Mouse (Mus musculus): ENCODE results near the gene Cbr2. TPM values are rescaled to one million over a fixed set of nuclear protein-coding genes. Genes with fewer than 3 reads are reported as not detected.

Gene Cbr2
- total and polyA plus RNA-seq, 3 experiments: not detected

- Histone ChIP-seq H3K36me3 (ENCODE audit: control insufficient read depth in 1 of 2, insufficient read depth in 2 of 2, low read length in 2 of 2) (no peaks in the 10 kb centered on the region), H3K27ac (ENCODE audit: control insufficient read depth, low read depth, low read length) (no peak overlapping the region)
- DNase-seq (ENCODE audit: low read depth, low spot score): no peak
Observed at GRCm38 (mm10) chr11:120689365-120689764, 42.5 kb downstream of the Cbr2 start.

GRCm38 (mm10) chr11:120686650-120687272 lies 45.2 kb downstream of the Cbr2 start:
- H3K9ac ChIP-seq (ENCODE audit: control insufficient read depth, low read depth, low read length, poor library complexity, severe bottlenecking): no peak overlapping the region
- no peak for DNase-seq (ENCODE audit: low read depth, low spot score)
- no peaks in the 10 kb centered on the region for H3K79me2 ChIP-seq (ENCODE audit: control insufficient read depth, insufficient read depth, low read length, poor library complexity)
- H3K36me3 ChIP-seq (ENCODE audit: control insufficient read depth in 1 of 2, insufficient read depth in 2 of 2, low read length in 2 of 2): no peaks in the 10 kb centered on the region
- H3K27me3 ChIP-seq (ENCODE audit: control insufficient read depth in 1 of 2, insufficient read depth in 2 of 2, low read length in 2 of 2): no peaks in the 10 kb centered on the region
- no peaks in the 10 kb centered on the region for H3K9me3 ChIP-seq (replicated peaks; ENCODE audit: insufficient read depth, low read length)
- TF ChIP-seq CHD2 (IDR thresholded peaks at IDR 0.05; ENCODE audit: low read length) (no peak), TAL1 (IDR thresholded peaks at IDR 0.05; ENCODE audit: low read length) (no peak), POLR2A (IDR thresholded peaks at IDR 0.05; ENCODE audit: control insufficient read depth in 1 of 2, insufficient read depth in 1 of 2, low read depth in 1 of 2, low read length in 2 of 2, poor library complexity in 1 of 2) (no peak), MAZ (IDR thresholded peaks at IDR 0.05; ENCODE audit: low read depth, low read length) (no peak), MYC (IDR thresholded peaks at IDR 0.05; ENCODE audit: low read depth, low read length) (no peak), TBP (IDR thresholded peaks at IDR 0.05; ENCODE audit: low read depth, low read length) (no peak), RAD21 (IDR thresholded peaks at IDR 0.05; ENCODE audit: low read depth, low read length) (no peak)
- H3K27ac ChIP-seq (ENCODE audit: control insufficient read depth, low read depth, low read length): no peak overlapping the region
- no peaks in the 10 kb centered on the region for H3K4me1 ChIP-seq (ENCODE audit: control insufficient read depth in 1 of 2, insufficient read depth in 2 of 2, low read length in 2 of 2)
- H3K4me3 ChIP-seq (ENCODE audit: control insufficient read depth in 1 of 2, insufficient read depth in 1 of 2, low read depth in 2 of 2, low read length in 2 of 2): no peak overlapping the region

More at GRCm38 (mm10) chr11:120689365-120689764, 42.5 kb downstream of the Cbr2 start:
- Histone ChIP-seq H3K27me3 (ENCODE audit: control insufficient read depth in 1 of 2, insufficient read depth in 2 of 2, low read length in 2 of 2) (no peaks in the 10 kb centered on the region), H3K79me2 (ENCODE audit: control insufficient read depth, insufficient read depth, low read length, poor library complexity) (no peaks in the 10 kb centered on the region), H3K9me3 (replicated peaks; ENCODE audit: insufficient read depth, low read length) (no peaks in the 10 kb centered on the region), H3K4me1 (ENCODE audit: control insufficient read depth in 1 of 2, insufficient read depth in 2 of 2, low read length in 2 of 2) (no peaks in the 10 kb centered on the region), H3K4me3 (ENCODE audit: control insufficient read depth in 1 of 2, insufficient read depth in 1 of 2, low read depth in 2 of 2, low read length in 2 of 2) (no peak overlapping the region), H3K9ac (ENCODE audit: control insufficient read depth, low read depth, low read length, poor library complexity, severe bottlenecking) (no peak overlapping the region)
- TF ChIP-seq SMC3 (IDR thresholded peaks at IDR 0.05; ENCODE audit: low read depth, low read length) (no peak), KAT2A (conservative IDR thresholded peaks at IDR 0.05; ENCODE audit: low read depth, low read length) (no peak), MAFK (IDR thresholded peaks at IDR 0.05; ENCODE audit: borderline replicate concordance, low read depth, low read length) (no peak), RCOR1 (IDR thresholded peaks at IDR 0.05; ENCODE audit: low read depth, low read length) (no peak), UBTF (IDR thresholded peaks at IDR 0.05; ENCODE audit: borderline replicate concordance, insufficient read depth, low read depth, low read length) (no peak), MAZ (IDR thresholded peaks at IDR 0.05; ENCODE audit: low read depth, low read length) (no peak), POLR2A (IDR thresholded peaks at IDR 0.05; ENCODE audit: control insufficient read depth in 1 of 2, insufficient read depth in 1 of 2, low read depth in 1 of 2, low read length in 2 of 2, poor library complexity in 1 of 2) (no peak), CHD1 (IDR thresholded peaks at IDR 0.05; ENCODE audit: low read depth, low read length) (no peak), TCF12 (IDR thresholded peaks at IDR 0.05; ENCODE audit: low read depth, low read length) (no peak), POLR2AphosphoS2 (IDR thresholded peaks at IDR 0.05; ENCODE audit: low read length) (no peak), MXI1 (IDR thresholded peaks at IDR 0.05; ENCODE audit: low read depth, low read length) (no peak), ZMIZ1 (IDR thresholded peaks at IDR 0.05; ENCODE audit: low read depth, low read length) (no peak), JUND (IDR thresholded peaks at IDR 0.05; ENCODE audit: low read depth, low read length) (no peak), ELF1 (IDR thresholded peaks at IDR 0.05; ENCODE audit: low read depth, low read length) (no peak)
